Mouse (Mus musculus) left cerebral cortex, postnatal 36 days (tissue): ENCODE data around the gene Rpl9-ps1. TPM values are rescaled to one million over a fixed set of nuclear protein-coding genes. Genes with fewer than 3 reads are reported as not detected.

ENCODE experiments used
- DNase-seq, 2 experiments: peaks; one replicate each; pipeline ENCODE4 v3.0.0; 2021 to 2022; ENCODE audit warnings: low spot score in 2 of 2, mixed read lengths in 1 of 2
- intact Hi-C: fragments of 180-260 bp; cut with DNase I; formaldehyde crosslinking; loops from one replicate; pipeline ENCODE4 v1.15.1; 2025
- total RNA-seq, 2 experiments: library from RNA; stranded (reverse); gene quantifications; 2 replicates each; pipeline ENCODE4 v1.2.3; 2021

Rpl9-ps1 gene
- total RNA-seq, 2 experiments from 2014 or later = not detected

GRCm38 (mm10) chr11:83630630-83631029 is 14.8 kb downstream of the Rpl9-ps1 start:
- intact Hi-C loops = no loop called here
- DNase-seq = no peak

DNA sequence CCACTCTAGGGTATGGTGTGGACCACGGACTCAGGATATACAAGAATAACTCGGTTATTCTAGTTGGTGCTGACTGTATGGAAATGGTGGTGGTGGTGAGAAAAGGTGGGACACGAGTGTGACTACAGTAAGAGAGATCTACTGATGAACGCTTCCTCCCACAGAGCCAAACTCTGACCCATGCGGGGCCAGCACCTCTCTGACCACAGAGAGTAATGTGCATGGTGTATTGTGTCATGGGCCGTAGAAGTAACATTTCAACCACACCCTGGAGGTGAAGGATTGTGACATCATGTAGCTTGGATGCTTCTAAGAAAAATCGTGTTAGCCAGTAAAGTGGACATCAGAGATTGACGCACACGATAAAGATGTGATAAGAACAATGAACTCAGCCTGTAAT is 16.6 kb downstream of the Rpl9-ps1 start:
- intact Hi-C loops = no loop called here
- no peak for DNase-seq

GRCm38 (mm10) chr11:83623586-83623985 is 21.8 kb downstream of the Rpl9-ps1 start:
- intact Hi-C loops = no loop called here
- DNase-seq = no peak

DNA sequence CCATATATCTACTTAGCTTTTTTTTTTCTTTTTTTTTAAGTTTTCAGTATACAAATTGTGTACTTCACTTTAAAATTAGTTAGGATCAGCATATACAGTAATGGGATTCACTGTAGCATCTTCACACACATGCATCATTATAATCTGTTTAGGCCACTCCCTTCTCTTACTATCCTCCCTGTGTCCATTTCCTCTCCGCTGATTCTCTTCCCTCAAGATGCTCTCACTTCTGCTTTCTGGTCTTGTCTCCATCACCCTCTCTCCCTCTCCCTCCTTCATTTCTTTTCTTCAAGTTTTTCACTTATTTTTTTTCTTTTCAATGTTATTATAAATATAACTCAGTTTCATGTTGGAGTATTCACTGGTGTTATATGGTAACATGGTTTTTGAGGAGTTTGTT is 26.4 kb downstream of the Rpl9-ps1 start:
- DNase-seq = no peak
- intact Hi-C loops = no loop called here

- no peak for DNase-seq
- intact Hi-C loops = no loop called here
These were observed 27.2 kb downstream of the Rpl9-ps1 start for GRCm38 (mm10) chr11:83618238-83618637.

DNA sequence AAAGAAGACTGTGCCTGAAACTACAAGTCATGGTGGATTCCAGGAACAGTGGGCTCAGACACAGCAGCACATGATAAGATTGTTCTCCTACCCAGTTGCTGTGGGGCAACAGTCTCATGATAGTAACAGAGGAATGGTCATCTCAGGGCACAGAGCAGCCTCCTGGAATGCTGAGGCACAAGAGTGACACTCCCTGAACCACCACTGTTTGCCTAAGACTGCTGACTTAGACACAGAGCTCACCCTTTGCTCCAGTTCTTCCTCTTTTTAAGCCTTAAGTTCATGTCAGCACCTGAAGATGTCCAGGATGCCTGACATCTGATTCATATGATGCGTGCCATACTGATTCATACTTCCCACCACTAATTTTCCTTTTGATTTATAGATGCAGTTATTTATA is 28.8 kb downstream of the Rpl9-ps1 start:
- DNase-seq = no peak

GRCm38 (mm10) chr11:83610900-83611299 is 34.5 kb downstream of the Rpl9-ps1 start:
- intact Hi-C loops = no loop called here
- DNase-seq = no peak

More for the DNA sequence above, 28.8 kb downstream of the Rpl9-ps1 start:
- intact Hi-C loops = no loop called here

DNA sequence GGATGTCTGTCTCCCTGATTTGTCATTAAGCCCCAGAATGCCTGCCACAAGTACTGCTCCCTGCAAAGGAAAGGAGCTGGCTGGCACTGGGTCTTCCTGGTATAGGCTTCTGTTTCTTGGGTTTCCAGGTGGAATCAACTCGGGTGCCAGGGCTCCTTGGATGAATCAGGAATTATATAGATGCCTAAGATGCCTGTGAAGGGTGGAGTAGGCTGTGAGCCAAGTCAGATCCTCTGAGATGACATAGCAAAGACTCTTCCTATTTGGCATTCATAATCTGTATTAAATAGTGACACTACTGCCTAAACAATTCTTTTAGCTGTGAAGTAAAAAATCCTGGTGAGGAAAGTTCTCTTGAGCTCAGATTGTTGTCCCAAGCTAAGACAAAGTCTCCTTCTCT is 39.0 kb downstream of the Rpl9-ps1 start:
- intact Hi-C loops = no loop called here
- DNase-seq = no peak

GRCm38 (mm10) chr11:83605535-83605934 is 39.9 kb downstream of the Rpl9-ps1 start:
- DNase-seq = no peak
- intact Hi-C loops = no loop called here

DNA sequence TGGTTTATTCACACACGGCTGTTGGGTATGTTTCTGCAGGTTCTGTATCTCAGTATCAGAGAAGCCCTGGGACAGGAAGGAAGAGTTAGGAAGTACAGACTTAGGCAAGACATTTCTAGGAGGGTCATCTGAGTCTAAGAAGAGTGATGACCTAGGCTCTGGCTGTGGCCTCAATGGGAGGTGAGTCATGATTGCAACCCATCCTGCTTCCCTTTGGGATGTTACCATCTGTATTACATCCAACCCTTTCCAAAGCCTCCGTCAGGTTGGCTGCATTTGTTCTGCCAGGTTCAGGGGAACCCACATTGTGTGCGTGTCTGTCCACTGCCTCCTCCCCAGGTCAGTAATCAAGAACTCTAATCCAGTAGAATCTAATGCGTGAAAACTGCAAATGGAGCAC is 40.7 kb downstream of the Rpl9-ps1 start:
- no peak for DNase-seq
- intact Hi-C loops = no loop called here

- intact Hi-C loops = no loop called here
- DNase-seq = no peak
These were observed 42.0 kb downstream of the Rpl9-ps1 start for GRCm38 (mm10) chr11:83603399-83603798.

DNA sequence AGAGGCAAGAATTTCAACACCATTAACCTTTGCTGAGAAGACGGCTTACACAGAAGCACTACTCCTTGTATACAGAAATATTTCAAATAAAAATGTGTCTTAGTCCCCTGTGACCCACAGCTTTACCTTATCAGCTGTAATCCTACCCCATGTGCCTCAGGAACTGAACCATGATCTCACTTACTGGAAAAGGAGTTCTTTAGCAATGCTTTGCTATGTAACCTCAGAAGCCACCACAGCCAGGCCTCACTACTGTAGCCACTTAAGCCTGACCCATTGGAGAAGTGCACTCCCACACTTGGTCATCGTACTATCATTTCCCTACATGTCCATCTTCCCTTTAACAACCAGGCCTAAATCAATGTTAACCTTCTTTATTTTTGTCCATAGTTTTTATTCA is 44.8 kb downstream of the Rpl9-ps1 start:
- no peak for DNase-seq
- intact Hi-C loops = no loop called here

DNA sequence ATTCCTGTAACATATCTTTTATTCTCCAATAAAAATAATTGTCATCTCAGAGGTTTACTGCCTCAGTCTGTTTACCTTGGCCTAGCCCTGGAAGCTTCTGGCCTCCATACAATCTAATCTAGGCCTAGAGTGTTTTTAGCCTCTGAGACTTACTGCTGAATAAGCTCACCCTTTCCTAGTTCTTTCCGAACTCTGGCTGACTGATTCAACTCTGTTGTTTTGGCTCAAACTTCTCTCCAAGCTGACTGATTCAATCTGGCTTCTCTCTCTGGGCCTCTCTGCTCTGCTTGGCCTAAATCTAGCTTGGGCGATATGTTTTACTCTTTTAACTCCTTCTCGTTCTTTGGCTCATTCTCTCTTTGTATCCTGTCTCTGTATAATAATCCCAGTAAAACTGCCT is 46.4 kb downstream of the Rpl9-ps1 start:
- intact Hi-C loops = no loop called here
- no peak for DNase-seq

GRCm38 (mm10) chr11:83598207-83598837 is 47.1 kb downstream of the Rpl9-ps1 start:
- DNase-seq = no peak
- intact Hi-C loops = no loop called here

DNA sequence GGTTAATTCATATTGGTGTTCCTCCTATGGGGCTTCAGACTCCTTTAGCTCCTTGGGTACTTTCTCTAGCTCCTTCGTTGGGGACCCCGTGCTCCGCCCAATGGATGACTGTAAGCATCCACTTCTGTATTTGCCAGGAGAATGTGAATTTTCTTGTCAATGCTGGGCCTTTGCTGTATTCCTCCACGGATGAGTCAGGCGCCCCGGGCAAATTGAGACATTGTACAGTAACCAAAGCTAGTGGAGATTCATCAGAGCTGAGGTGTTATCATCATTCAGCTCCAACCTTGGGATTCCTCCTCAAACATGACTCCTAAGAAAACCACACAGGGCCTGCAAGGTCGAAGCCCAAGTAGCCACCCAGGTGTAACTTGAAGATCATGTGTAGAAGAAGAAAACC is 47.6 kb downstream of the Rpl9-ps1 start:
- intact Hi-C loops = no loop called here
- no peak for DNase-seq

- no peak for DNase-seq
- intact Hi-C loops = no loop called here
These were observed 49.6 kb downstream of the Rpl9-ps1 start for GRCm38 (mm10) chr11:83595669-83596455.

Other genes with a start within 250 kb of the Rpl9-ps1 start
- gene Rasl10b, start 236.5 kb downstream of the Rpl9-ps1 start, total RNA-seq = 100 to 1,000 TPM; 255 to 263 TPM
- not detected for gene Gas2l2, start 216.2 kb downstream of the Rpl9-ps1 start, total RNA-seq
- under 1 TPM in 1 of 2 experiments, not detected in 1; 0.54 TPM for gene 1700020L24Rik, start 207.9 kb downstream of the Rpl9-ps1 start, total RNA-seq
- gene Mmp28, start 182.6 kb downstream of the Rpl9-ps1 start, total RNA-seq = 1 to 10 TPM; 3.5 to 5.1 TPM
- 10 to 100 TPM; 44.2 to 72.7 TPM for gene Taf15, start 172.5 kb downstream of the Rpl9-ps1 start, total RNA-seq
- gene Heatr9, start 123.4 kb downstream of the Rpl9-ps1 start, total RNA-seq = not detected
- not detected for gene Ccl5, start 115.1 kb downstream of the Rpl9-ps1 start, total RNA-seq
- 1 to 10 TPM; 3.3 to 5.6 TPM for gene Ccl9, start 67.0 kb downstream of the Rpl9-ps1 start, total RNA-seq
- gene Ccl6, start 52.5 kb downstream of the Rpl9-ps1 start, total RNA-seq = 1 to 10 TPM; 1.4 to 1.6 TPM
- gene Ccl3, start 3.7 kb upstream of the Rpl9-ps1 start, total RNA-seq = not detected
- gene Ccl4, start 17.0 kb upstream of the Rpl9-ps1 start, total RNA-seq = not detected
- not detected for gene Wfdc17, start 58.4 kb upstream of the Rpl9-ps1 start, total RNA-seq
- 1 to 10 TPM; 1.2 to 1.4 TPM for gene Wfdc18, start 63.4 kb upstream of the Rpl9-ps1 start, total RNA-seq
- not detected for gene Wfdc21, start 101.3 kb upstream of the Rpl9-ps1 start, total RNA-seq
- gene Heatr6, start 108.1 kb upstream of the Rpl9-ps1 start, total RNA-seq = 10 to 100 TPM; 12.0 to 19.3 TPM
- gene Hnf1b, start 204.4 kb upstream of the Rpl9-ps1 start, total RNA-seq = under 1 TPM; 0.23 to 0.47 TPM